Mouse (Mus musculus) liver, postnatal 0 days (tissue): ENCODE results near the gene Pck2. TPM values are rescaled to one million over a fixed set of nuclear protein-coding genes. Genes with fewer than 3 reads are reported as not detected.

Experiments
- ATAC-seq: fragments of 200-750 bp; cut with Nextera tagmentation; 2 replicates; pipeline ENCODE4 v1.8.0; 2017; ENCODE audit warnings: mild to moderate bottlenecking, moderate library complexity
- DNase-seq: peaks from one replicate; pipeline ENCODE4 v3.0.0-alpha.2; 2016
- H3K27ac ChIP-seq: fragments of 300-500 bp; sonication (generic); 2 replicates; pipeline ENCODE4 v1.5.1; 2014; ENCODE audit warnings: antibody characterized with exemption, moderate library complexity, mild to moderate bottlenecking, low read depth
- H3K27me3 ChIP-seq: fragments of 300-500 bp; sonication (generic); 2 replicates; pipeline ENCODE4 v1.6.1; 2014; ENCODE audit warnings: low read length, control low read depth, mixed read lengths; ENCODE audit not compliant: insufficient read depth
- H3K36me3 ChIP-seq: fragments of 300-500 bp; sonication (generic); replicated peaks from 2 replicates; pipeline ENCODE4 v1.6.1; 2014; ENCODE audit warnings: mild to moderate bottlenecking, control low read depth, low read length, moderate library complexity, mixed read lengths; ENCODE audit not compliant: insufficient read depth
- H3K4me1 ChIP-seq: fragments of 300-500 bp; sonication (generic); 2 replicates; pipeline ENCODE4 v1.6.1; 2014; ENCODE audit warnings: antibody characterized with exemption, mild to moderate bottlenecking, control low read depth; ENCODE audit not compliant: insufficient read depth
- H3K4me2 ChIP-seq: fragments of 300-500 bp; sonication (generic); 2 replicates; pipeline ENCODE4 v1.6.1; 2014; ENCODE audit warnings: low read depth, mild to moderate bottlenecking, low read length, moderate library complexity, mixed read lengths
- H3K4me3 ChIP-seq: fragments of 300-500 bp; sonication (generic); 2 replicates; pipeline ENCODE4 v1.5.1; 2014; ENCODE audit warnings: low read depth, low read length
- H3K9ac ChIP-seq: fragments of 300-500 bp; sonication (generic); replicated peaks from 2 replicates; pipeline ENCODE4 v1.6.1; 2014; ENCODE audit warnings: mild to moderate bottlenecking, moderate library complexity
- H3K9me3 ChIP-seq: fragments of 300-500 bp; sonication (generic); 2 replicates; pipeline ENCODE4 v1.6.1; 2016; ENCODE audit warnings: mild to moderate bottlenecking, control low read depth, low read length, mixed read lengths
- CTCF ChIP-seq: sonication (generic); IDR thresholded peaks from 2 replicates; pipeline ENCODE4 v1.5.1; 2016; ENCODE audit warnings: antibody characterized with exemption, low read depth
- EP300 ChIP-seq: IDR thresholded peaks from 2 replicates; pipeline ENCODE4 v1.6.1; 2016; ENCODE audit warnings: antibody characterized with exemption, low read depth, mild to moderate bottlenecking
- WGBS: fragments of 180-500 bp; shearing (Covaris S2); extraction: QIAGEN DNeasy Blood & Tissue Kit; methylation state at CpG from one replicate; pipeline ENCODE4 v1.1.7; 2014; ENCODE audit not compliant: insufficient replicate concordance; 5-methylcytosine and 5-hydroxymethylcytosine counted together
- polyA plus RNA-seq: library from polyadenylated mRNA; unstranded; fragments of >200 nt; fragmentation: Nextera tagmentation; extraction: Ambion mirVana; gene quantifications from 2 replicates; pipeline ENCODE4 v1.2.1, GENCODE M21; 2015

Pck2 gene
- polyA plus RNA-seq, 1 experiment from 2014 or later, result 20.7 TPM

DNA sequence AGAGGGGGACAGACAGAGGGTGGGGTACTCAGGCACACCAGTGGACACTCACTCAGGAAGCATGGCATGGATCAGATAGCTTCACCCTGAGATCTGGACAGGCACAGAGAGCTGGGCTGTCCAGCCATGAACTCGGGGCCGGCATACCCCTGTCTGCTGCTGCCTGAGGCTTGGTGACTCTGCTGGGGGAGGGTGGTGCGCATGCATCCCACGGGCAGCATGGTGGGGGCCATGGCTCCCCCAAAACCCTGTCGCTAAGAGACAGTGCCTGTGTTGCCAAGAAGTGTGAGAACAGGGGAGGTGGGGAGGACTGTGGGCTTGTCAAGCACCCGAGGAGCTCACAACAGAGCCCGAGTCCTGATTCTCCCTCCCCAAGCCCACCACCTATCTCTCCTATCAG is 29.0 kb upstream of the Pck2 start:
- Histone ChIP-seq H3K36me3 (no peaks in the 10 kb centered on the region), H3K9ac (no peak overlapping the region), H3K27ac (no peak overlapping the region), H3K27me3 (peaks cover 18% of the 10 kb centered on the region), H3K4me1 (no peaks in the 10 kb centered on the region), H3K4me3 (no peak overlapping the region), H3K4me2 (no peak overlapping the region), H3K9me3 (no peaks in the 10 kb centered on the region)
- TF ChIP-seq EP300, result no peak
- TF ChIP-seq CTCF, result no peak
- no peak for ATAC-seq
- DNase-seq, result no peak
- WGBS, result 51% methylated on average over 7 of the region's 7 CpGs

GRCm38 (mm10) chr14:55513927-55514326 is 26.1 kb upstream of the Pck2 start:
- Histone ChIP-seq H3K4me3 (no peak overlapping the region), H3K9me3 (no peaks in the 10 kb centered on the region), H3K4me2 (no peak overlapping the region), H3K36me3 (no peaks in the 10 kb centered on the region), H3K27ac (no peak overlapping the region), H3K27me3 (peaks cover 22% of the 10 kb centered on the region), H3K4me1 (no peaks in the 10 kb centered on the region), H3K9ac (no peak overlapping the region)
- ATAC-seq, result no peak
- no peak for TF ChIP-seq CTCF
- TF ChIP-seq EP300, result no peak
- DNase-seq, result no peak
- 47% methylated on average over 10 of the region's 10 CpGs for WGBS

- H3K9ac ChIP-seq, result no peak overlapping the region
- 92% methylated on average over 4 of the region's 4 CpGs for WGBS
- no peak for ATAC-seq
- H3K27ac ChIP-seq, result no peak overlapping the region
- peaks cover 28% of the 10 kb centered on the region for H3K27me3 ChIP-seq
- no peaks in the 10 kb centered on the region for H3K9me3 ChIP-seq
- no peak overlapping the region for H3K4me2 ChIP-seq
- no peak for DNase-seq
- no peak overlapping the region for H3K4me3 ChIP-seq
- H3K36me3 ChIP-seq, result no peaks in the 10 kb centered on the region
- peaks cover 6% of the 10 kb centered on the region for H3K4me1 ChIP-seq
- TF ChIP-seq CTCF (no peak), EP300 (no peak)
Measured at GRCm38 (mm10) chr14:55515846-55516245, 24.2 kb upstream of the Pck2 start.

- WGBS, result 62% methylated on average over 2 of the region's 2 CpGs
- no peaks in the 10 kb centered on the region for H3K36me3 ChIP-seq
- no peak overlapping the region for H3K4me2 ChIP-seq
- no peak for TF ChIP-seq CTCF
- no peak for TF ChIP-seq EP300
- ATAC-seq, result no peak
- H3K9ac ChIP-seq, result no peak overlapping the region
- H3K4me1 ChIP-seq, result peaks cover 7% of the 10 kb centered on the region
- H3K4me3 ChIP-seq, result no peak overlapping the region
- H3K27me3 ChIP-seq, result peaks cover 40% of the 10 kb centered on the region
- no peaks in the 10 kb centered on the region for H3K9me3 ChIP-seq
- DNase-seq, result no peak
- no peak overlapping the region for H3K27ac ChIP-seq
Measured at GRCm38 (mm10) chr14:55518897-55519296, 21.2 kb upstream of the Pck2 start.

DNA sequence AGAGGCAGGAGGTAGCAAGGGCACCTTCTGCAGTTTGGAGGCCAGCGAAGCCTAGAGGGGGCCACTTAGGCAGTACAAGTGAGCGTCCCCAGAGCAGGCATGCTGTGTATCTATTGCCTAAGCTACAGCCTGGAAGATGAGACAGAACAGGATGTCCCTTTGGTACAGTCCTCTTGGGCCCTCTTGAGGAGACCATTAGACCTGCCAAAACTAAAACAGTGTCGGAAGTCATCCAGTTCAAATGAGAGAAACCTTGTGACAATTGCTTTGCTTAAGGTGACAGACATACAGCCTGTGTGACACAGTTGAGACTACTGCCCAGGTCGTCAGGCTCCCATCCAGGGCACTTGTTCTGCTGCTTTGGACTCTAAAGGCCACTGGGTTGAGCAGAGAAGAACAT is 20.5 kb upstream of the Pck2 start:
- 48% methylated on average over 4 of the region's 4 CpGs for WGBS
- no peak for ATAC-seq
- H3K27ac ChIP-seq, result no peak overlapping the region
- no peaks in the 10 kb centered on the region for H3K36me3 ChIP-seq
- no peak for DNase-seq
- no peaks in the 10 kb centered on the region for H3K9me3 ChIP-seq
- no peak overlapping the region for H3K4me3 ChIP-seq
- no peak overlapping the region for H3K4me2 ChIP-seq
- H3K9ac ChIP-seq, result no peak overlapping the region
- TF ChIP-seq EP300 (no peak), CTCF (0 out of 2 replicates have a peak, but pooled peaks have one; percentile 5)
- peaks cover 7% of the 10 kb centered on the region for H3K4me1 ChIP-seq
- peaks cover 46% of the 10 kb centered on the region for H3K27me3 ChIP-seq

- H3K27ac ChIP-seq, result no peak overlapping the region
- no peak for DNase-seq
- no peaks in the 10 kb centered on the region for H3K36me3 ChIP-seq
- no peak for ATAC-seq
- H3K9me3 ChIP-seq, result no peaks in the 10 kb centered on the region
- 1% methylated on average over 61 of the region's 61 CpGs for WGBS
- TF ChIP-seq CTCF, result no peak
- no peak for TF ChIP-seq EP300
- H3K4me1 ChIP-seq, result peaks cover 7% of the 10 kb centered on the region
- H3K27me3 ChIP-seq, result peaks cover 48% of the 10 kb centered on the region
- H3K4me2 ChIP-seq, result peak overlapping the region; percentile 69
- no peak overlapping the region; the same call in 1 of the 2 replicates for H3K9ac ChIP-seq
- H3K4me3 ChIP-seq, result peak overlapping the region; percentile 41
Measured at GRCm38 (mm10) chr14:55520451-55521361, 19.4 kb upstream of the Pck2 start.
